14 mouse cellular contexts compared by ENCODE assay signal in the genomic region with DNA sequence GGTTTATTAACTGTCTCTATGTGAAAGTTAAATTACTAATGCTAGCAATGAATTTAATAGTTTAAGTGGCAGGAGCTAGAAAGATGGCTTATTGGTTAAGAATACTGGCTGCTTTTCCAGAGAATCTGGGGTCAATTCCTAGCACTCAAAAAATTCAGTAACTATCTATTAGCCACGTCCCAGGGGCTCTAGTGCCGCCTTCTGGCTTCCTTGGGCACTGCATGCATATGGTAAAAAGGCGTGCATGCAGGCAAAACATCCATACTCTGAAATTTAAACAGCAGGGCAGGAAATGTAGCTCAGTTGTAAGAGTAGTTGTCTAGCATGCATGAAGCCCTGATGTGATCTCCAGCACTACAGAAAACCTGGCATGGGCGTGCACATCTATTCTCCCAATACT. TPM values are rescaled to one million over a fixed set of nuclear protein-coding genes. Genes with fewer than 3 reads are reported as not detected.
DNase-seq lines count a peak whose midpoint lies in the region; ATAC-seq and TF ChIP-seq lines count a peak whose summit lies in the region.
"Had no signal": no experiment of that assay in that cellular context is flagged by ENCODE, and none has a peak within 500 bp of the region (broad histone marks: within the 10 kb centered on the region; RNA-seq: fewer than 3 reads in every experiment).

No protein-coding gene starts in this region.

- TF ChIP-seq POLR2A in bone marrow macrophage, adult 2 months (IDR thresholded peaks at IDR 0.05; ENCODE audit: borderline replicate concordance, low read depth, low read length), result no peak

- TF ChIP-seq EP300 in heart, postnatal 0 days (IDR thresholded peaks at IDR 0.05; ENCODE audit: low read depth), result no peak

- no peaks in the 10 kb centered on the region for H3K4me1 ChIP-seq in heart, postnatal 0 days (ENCODE audit: control insufficient read depth, insufficient read depth)
- peaks cover 6% of the 10 kb centered on the region for H3K4me1 ChIP-seq in bone marrow macrophage, adult 2 months (ENCODE audit: control insufficient read depth, insufficient read depth, low read length)
- no peaks in the 10 kb centered on the region for H3K4me1 ChIP-seq in midbrain, embryonic 15.5 days
- H3K4me1 ChIP-seq: neural tube, embryonic 13.5 days had no signal

- peaks cover 11% of the 10 kb centered on the region; the same call in 1 of the 2 replicates for H3K9me3 ChIP-seq in heart, postnatal 0 days (replicated peaks; ENCODE audit: control insufficient read depth, low read length)
- H3K9me3 ChIP-seq in midbrain, embryonic 15.5 days, result no peaks in the 10 kb centered on the region

- WGBS in heart, postnatal 0 days, result 30% methylated on average over 4 of the region's 4 CpGs
- WGBS in midbrain, embryonic 15.5 days, result 27% methylated on average over 4 of the region's 4 CpGs

- no peak for DNase-seq in heart, postnatal 0 days (ENCODE audit: low spot score)
- no peak for DNase-seq in heart, postnatal 25 days (ENCODE audit: low spot score)
- DNase-seq in spleen, postnatal 4 days (ENCODE audit: low spot score in 2 of 2), result peak; percentile 28 to 71
- no peak for DNase-seq in spleen, adult 12 weeks (ENCODE audit: low spot score)
- peak; percentile 59 for DNase-seq in splenic B cell, adult 2 months (ENCODE audit: low read depth, low spot score)
- no peak for DNase-seq in right cerebral cortex, postnatal 36 days (ENCODE audit: low spot score in 2 of 2)
- DNase-seq: adrenal gland, postnatal 25 days; kidney, postnatal 10 days had no signal

- no peak overlapping the region for H3K27ac ChIP-seq in heart, postnatal 0 days (ENCODE audit: low read depth)
- H3K27ac ChIP-seq in bone marrow macrophage, adult 2 months (ENCODE audit: insufficient read depth, low read depth, low read length), result no peak overlapping the region
- no peak overlapping the region for H3K27ac ChIP-seq in midbrain, embryonic 15.5 days
- H3K27ac ChIP-seq: limb, embryonic 10.5 days; neural tube, embryonic 13.5 days had no signal

- H3K9ac ChIP-seq in heart, postnatal 0 days (replicated peaks; ENCODE audit: low read depth, low read length), result no peak overlapping the region
- H3K9ac ChIP-seq in midbrain, embryonic 15.5 days, result no peak overlapping the region
- H3K9ac ChIP-seq: neural tube, embryonic 13.5 days had no signal

- H3K27me3 ChIP-seq in heart, postnatal 0 days (ENCODE audit: control insufficient read depth, insufficient read depth, low read length), result peaks cover 21% of the 10 kb centered on the region
- no peaks in the 10 kb centered on the region for H3K27me3 ChIP-seq in splenic B cell, adult 2 months (ENCODE audit: control insufficient read depth, insufficient read depth, low read length, poor library complexity, severe bottlenecking)
- peaks cover 32% of the 10 kb centered on the region for H3K27me3 ChIP-seq in midbrain, embryonic 15.5 days (replicated peaks)

- H3K4me2 ChIP-seq in heart, postnatal 0 days (ENCODE audit: low read depth, low read length), result no peak overlapping the region
- H3K4me2 ChIP-seq in midbrain, embryonic 15.5 days, result no peak overlapping the region
- H3K4me2 ChIP-seq: neural tube, embryonic 13.5 days had no signal

- intact Hi-C loops in heart, postnatal 25 days (cut with DNase I), result no loop called here

- no peak for ATAC-seq in heart, postnatal 0 days (ENCODE audit: insufficient read depth, low read depth)
- ATAC-seq in midbrain, embryonic 15.5 days (replicated peaks), result no peak

- H3K4me3 ChIP-seq in heart, postnatal 0 days (ENCODE audit: low read depth, low read length), result no peak overlapping the region
- no peak overlapping the region for H3K4me3 ChIP-seq in bone marrow macrophage, adult 2 months (ENCODE audit: insufficient read depth, low read length)
- H3K4me3 ChIP-seq in midbrain, embryonic 15.5 days, result no peak overlapping the region
- H3K4me3 ChIP-seq: limb, embryonic 10.5 days; neural tube, embryonic 13.5 days had no signal

- H3K36me3 ChIP-seq in heart, postnatal 0 days (replicated peaks; ENCODE audit: control insufficient read depth, insufficient read depth, low read length), result no peaks in the 10 kb centered on the region
- H3K36me3 ChIP-seq in splenic B cell, adult 2 months (ENCODE audit: control insufficient read depth, insufficient read depth, low read length, poor library complexity, severe bottlenecking), result no peaks in the 10 kb centered on the region
- H3K36me3 ChIP-seq in midbrain, embryonic 15.5 days (replicated peaks), result no peaks in the 10 kb centered on the region
- H3K36me3 ChIP-seq: limb, embryonic 10.5 days; neural tube, embryonic 13.5 days had no signal

- peak; percentile 21; the same call in 1 of the 2 replicates for TF ChIP-seq CTCF in heart, postnatal 0 days (IDR thresholded peaks at IDR 0.05; ENCODE audit: low read depth)
- TF ChIP-seq CTCF in bone marrow macrophage, adult 2 months (IDR thresholded peaks at IDR 0.05; ENCODE audit: low read depth, low read length), result peak; percentile 32; the same call in 1 of the 2 replicates

RNA-seq across cellular contexts. Expression of gene Zfp541, which starts 1.9 kb away (rescaled TPM):
- 0.54 TPM in 1 of 2 replicates, not detected in the other for total RNA-seq in heart, postnatal 0 days (2014; rRNA removed; ENCODE audit: low replicate concordance)
- polyA plus RNA-seq in heart, postnatal 0 days (2015; fragmentation: Nextera tagmentation; extraction: Ambion mirVana), result not detected in 2 replicates
- total RNA-seq in heart, postnatal 25 days (2021), result not detected
- polyA plus RNA-seq in bone marrow macrophage, adult 2 months (2012; ENCODE audit: insufficient read depth, insufficient read length, missing spikeins), result 0.20 and 0.48 TPM in 2 replicates
- polyA plus RNA-seq in midbrain, embryonic 15.5 days (2015; fragmentation: Nextera tagmentation; extraction: Ambion mirVana), result 0.05 and 0.10 TPM in 2 replicates
- total RNA-seq: gastrocnemius, adult 8-10 months had no signal
- polyA plus RNA-seq: heart, embryonic 16.5 days; limb, embryonic 10.5 days had no signal

RNA-seq across cellular contexts. Expression of gene Bicra, which starts 15.8 kb away (rescaled TPM):
- total RNA-seq in heart, postnatal 0 days (2014; rRNA removed; ENCODE audit: low replicate concordance), result 2.6 and 7.2 TPM in 2 replicates
- 2.0 and 2.4 TPM in 2 replicates for polyA plus RNA-seq in heart, postnatal 0 days (2015; fragmentation: Nextera tagmentation; extraction: Ambion mirVana)
- 1 to 10 TPM; 7.1 to 8.3 TPM for total RNA-seq in heart, postnatal 25 days (2021)
- polyA plus RNA-seq in bone marrow macrophage, adult 2 months (2012; ENCODE audit: insufficient read depth, insufficient read length, missing spikeins), result 22.1 and 35.5 TPM in 2 replicates
- 9.2 TPM in 2 replicates for polyA plus RNA-seq in midbrain, embryonic 15.5 days (2015; fragmentation: Nextera tagmentation; extraction: Ambion mirVana)

RNA-seq across cellular contexts. Expression of gene Napa, which starts 34.8 kb away (rescaled TPM):
- total RNA-seq in heart, postnatal 0 days (2014; rRNA removed; ENCODE audit: low replicate concordance), result 259 and 452 TPM in 2 replicates
- polyA plus RNA-seq in heart, postnatal 0 days (2015; fragmentation: Nextera tagmentation; extraction: Ambion mirVana), result 144 and 154 TPM in 2 replicates
- total RNA-seq in heart, postnatal 25 days (2021), result 10 to 100 TPM; 82.8 to 83.3 TPM
- polyA plus RNA-seq in bone marrow macrophage, adult 2 months (2012; ENCODE audit: insufficient read depth, insufficient read length, missing spikeins), result 187 and 189 TPM in 2 replicates
- polyA plus RNA-seq in midbrain, embryonic 15.5 days (2015; fragmentation: Nextera tagmentation; extraction: Ambion mirVana), result 224 and 234 TPM in 2 replicates

RNA-seq across cellular contexts. Expression of gene Kptn, which starts 56.2 kb away (rescaled TPM):
- total RNA-seq in heart, postnatal 0 days (2014; rRNA removed; ENCODE audit: low replicate concordance), result 40.1 and 45.1 TPM in 2 replicates
- 26.2 and 27.1 TPM in 2 replicates for polyA plus RNA-seq in heart, postnatal 0 days (2015; fragmentation: Nextera tagmentation; extraction: Ambion mirVana)
- 10 to 100 TPM; 22.9 to 24.3 TPM for total RNA-seq in heart, postnatal 25 days (2021)
- 11.8 and 13.1 TPM in 2 replicates for polyA plus RNA-seq in bone marrow macrophage, adult 2 months (2012; ENCODE audit: insufficient read depth, insufficient read length, missing spikeins)
- polyA plus RNA-seq in midbrain, embryonic 15.5 days (2015; fragmentation: Nextera tagmentation; extraction: Ambion mirVana), result 51.2 and 55.1 TPM in 2 replicates

Comparison
In these comparisons a context has a peak if more than half of its experiments do, and no peak if none do; other contexts are left out.
1. DNase-seq: peak in spleen, postnatal 4 days (2 of 2) and splenic B cell, adult 2 months (single experiment); none in heart, postnatal 0 days (single experiment), heart, postnatal 25 days (single experiment), spleen, adult 12 weeks (single experiment) and right cerebral cortex, postnatal 36 days (0 of 2).